Mouse (Mus musculus): ENCODE data around the gene Ltk.
A peak's percentile ranks its signal among the peaks of the same experiment; 100 is the strongest.

GRCm38 (mm10) chr2:119798246-119798927, 38.2 kb upstream of the Ltk start:
- TF ChIP-seq CTCF (IDR thresholded peaks at IDR 0.05; ENCODE audit: low read depth, low read length) = peak; percentile 39
- TF ChIP-seq POLR2A (IDR thresholded peaks at IDR 0.05; ENCODE audit: borderline replicate concordance, low read depth, low read length) = no peak
